Comparison of ENCODE assay signal across 16 mouse cellular contexts in genomic region chr7:113672779-113673595, GRCm38 (mm10).
DNase-seq lines count a peak whose midpoint lies in the region; ATAC-seq lines count a peak whose summit lies in the region.
"Had no signal": no experiment of that assay in that cellular context is flagged by ENCODE, and none has a peak within 500 bp of the region (broad histone marks: within the 10 kb centered on the region; RNA-seq: fewer than 3 reads in every experiment).

No protein-coding gene starts in this region.

- H3K9me3 ChIP-seq in kidney, embryonic 15.5 days (replicated peaks): no peaks in the 10 kb centered on the region
- H3K9me3 ChIP-seq in hindbrain, embryonic 14.5 days (ENCODE audit: control insufficient read depth, low read length): peaks cover 6% of the 10 kb centered on the region; the same call in 1 of the 2 replicates
- H3K9me3 ChIP-seq in midbrain, embryonic 16.5 days (replicated peaks; ENCODE audit: control insufficient read depth, low read length, poor library complexity, severe bottlenecking): no peaks in the 10 kb centered on the region; the same call in 1 of the 2 replicates
- H3K9me3 ChIP-seq in liver, embryonic 12.5 days (replicated peaks): no peaks in the 10 kb centered on the region
- H3K9me3 ChIP-seq: embryonic facial prominence, embryonic 13.5 days; G1E; limb, embryonic 10.5 days had no signal

- peaks cover 5% of the 10 kb centered on the region; the same call in 1 of the 2 replicates for H3K4me1 ChIP-seq in kidney, embryonic 15.5 days
- peaks cover 16% of the 10 kb centered on the region for H3K4me1 ChIP-seq in hindbrain, embryonic 14.5 days (replicated peaks; ENCODE audit: control insufficient read depth, insufficient read depth, low read length)
- peaks cover 8% of the 10 kb centered on the region for H3K4me1 ChIP-seq in midbrain, embryonic 16.5 days (ENCODE audit: control insufficient read depth, insufficient read depth, low read length)
- H3K4me1 ChIP-seq in liver, embryonic 12.5 days: no peaks in the 10 kb centered on the region
- H3K4me1 ChIP-seq: embryonic facial prominence, embryonic 13.5 days had no signal

- no peaks in the 10 kb centered on the region for H3K36me3 ChIP-seq in kidney, embryonic 15.5 days
- no peaks in the 10 kb centered on the region for H3K36me3 ChIP-seq in hindbrain, embryonic 14.5 days (replicated peaks; ENCODE audit: control insufficient read depth, insufficient read depth)
- H3K36me3 ChIP-seq in midbrain, embryonic 16.5 days (ENCODE audit: control insufficient read depth, insufficient read depth, low read length): peaks cover 2% of the 10 kb centered on the region; the same call in 1 of the 2 replicates
- H3K36me3 ChIP-seq in liver, embryonic 12.5 days: no peaks in the 10 kb centered on the region
- H3K36me3 ChIP-seq: embryonic facial prominence, embryonic 13.5 days; G1E; limb, embryonic 10.5 days had no signal

- H3K9ac ChIP-seq in kidney, embryonic 15.5 days: no peak overlapping the region
- no peak overlapping the region for H3K9ac ChIP-seq in hindbrain, embryonic 14.5 days
- H3K9ac ChIP-seq in midbrain, embryonic 16.5 days (ENCODE audit: low read depth, low read length): no peak overlapping the region
- H3K9ac ChIP-seq in liver, embryonic 12.5 days: no peak overlapping the region
- H3K9ac ChIP-seq: embryonic facial prominence, embryonic 13.5 days had no signal

- no peaks in the 10 kb centered on the region for H3K27me3 ChIP-seq in kidney, embryonic 15.5 days
- H3K27me3 ChIP-seq in hindbrain, embryonic 14.5 days (ENCODE audit: control insufficient read depth, insufficient read depth, low read length): no peaks in the 10 kb centered on the region
- H3K27me3 ChIP-seq in midbrain, embryonic 16.5 days (ENCODE audit: control insufficient read depth, insufficient read depth, low read depth, low read length): no peaks in the 10 kb centered on the region
- no peaks in the 10 kb centered on the region for H3K27me3 ChIP-seq in liver, embryonic 12.5 days (replicated peaks)
- H3K27me3 ChIP-seq: embryonic facial prominence, embryonic 13.5 days had no signal

- no peak overlapping the region for H3K4me3 ChIP-seq in kidney, embryonic 15.5 days (replicated peaks)
- H3K4me3 ChIP-seq in hindbrain, embryonic 14.5 days (replicated peaks; ENCODE audit: low read length): no peak overlapping the region
- H3K4me3 ChIP-seq in midbrain, embryonic 16.5 days (ENCODE audit: low read depth, low read length): no peak overlapping the region
- no peak overlapping the region for H3K4me3 ChIP-seq in liver, embryonic 12.5 days
- H3K4me3 ChIP-seq: embryonic facial prominence, embryonic 13.5 days; limb, embryonic 10.5 days had no signal

- no peak for ATAC-seq in kidney, embryonic 15.5 days (replicated peaks; ENCODE audit: low FRiP score)
- no peak for ATAC-seq in hindbrain, embryonic 14.5 days (ENCODE audit: low FRiP score)
- 0 out of 2 replicates have a peak, but pooled peaks have one; percentile 21 for ATAC-seq in midbrain, embryonic 16.5 days
- ATAC-seq in megakaryocyte-erythroid progenitor cell, adult 5-6 weeks (replicated peaks; ENCODE audit: low FRiP score, low TSS enrichment, poor library complexity, severe bottlenecking): no peak
- ATAC-seq in liver, embryonic 12.5 days: no peak

- H3K27ac ChIP-seq in kidney, embryonic 15.5 days: no peak overlapping the region
- peak overlapping the region; percentile 64 for H3K27ac ChIP-seq in hindbrain, embryonic 14.5 days
- no peak overlapping the region for H3K27ac ChIP-seq in midbrain, embryonic 16.5 days (ENCODE audit: low read length)
- no peak overlapping the region for H3K27ac ChIP-seq in liver, embryonic 12.5 days
- H3K27ac ChIP-seq: embryonic facial prominence, embryonic 13.5 days; limb, embryonic 10.5 days had no signal

- H3K4me2 ChIP-seq in kidney, embryonic 15.5 days: peak overlapping the region; percentile 43
- H3K4me2 ChIP-seq in hindbrain, embryonic 14.5 days (replicated peaks): peak overlapping the region; percentile 40
- peak overlapping the region; percentile 40 for H3K4me2 ChIP-seq in midbrain, embryonic 16.5 days (ENCODE audit: low read length)
- no peak overlapping the region for H3K4me2 ChIP-seq in liver, embryonic 12.5 days
- H3K4me2 ChIP-seq: embryonic facial prominence, embryonic 13.5 days had no signal

- no peak for DNase-seq in kidney, adult 8-10 months
- peak; percentile 19 for DNase-seq in embryo, embryonic 11.5 days (ENCODE audit: low read depth, low spot score)
- peak; percentile 44 for DNase-seq in hindbrain, embryonic 14.5 days (ENCODE audit: low spot score)
- DNase-seq in layer of hippocampus, postnatal 36 days: no peak
- DNase-seq: cerebellum, adult 8-10 months; heart, postnatal 14 days; kidney, adult 9 months; lung, postnatal 4 days; thymus, postnatal 14 days had no signal

- 36% methylated on average over 18 of the region's 18 CpGs for WGBS in kidney, embryonic 15.5 days
- 29% methylated on average over 18 of the region's 18 CpGs for WGBS in hindbrain, embryonic 14.5 days
- WGBS in midbrain, embryonic 16.5 days: 24% methylated on average over 18 of the region's 18 CpGs
- WGBS in liver, embryonic 12.5 days (ENCODE audit: insufficient replicate concordance): 75% methylated on average over 18 of the region's 18 CpGs

Comparison
In these comparisons a context has a peak if more than half of its experiments do, and no peak if none do; other contexts are left out.
1. DNase-seq: peak in embryo, embryonic 11.5 days (single experiment) and hindbrain, embryonic 14.5 days (single experiment); none in kidney, adult 8-10 months (0 of 2) and layer of hippocampus, postnatal 36 days (0 of 2).